Mouse (Mus musculus): Measurements from ENCODE around the gene Tmcc2. TPM values are rescaled to one million over a fixed set of nuclear protein-coding genes. Genes with fewer than 3 reads are reported as not detected.

Tmcc2 gene
- polyA plus RNA-seq, 1 experiment, result 6.0 TPM

GRCm38 (mm10) chr1:132374873-132375244, 16.2 kb downstream of the Tmcc2 start:
- Histone ChIP-seq H3K27me3 (replicated peaks; ENCODE audit: control insufficient read depth, insufficient read depth, low read length) (no peaks in the 10 kb centered on the region), H3K4me1 (ENCODE audit: control insufficient read depth, insufficient read depth, low read length) (peaks cover 29% of the 10 kb centered on the region), H3K4me3 (ENCODE audit: insufficient read depth, low read depth, low read length) (no peak overlapping the region), H3K36me3 (ENCODE audit: control insufficient read depth, insufficient read depth, low read length) (no peaks in the 10 kb centered on the region), H3K27ac (ENCODE audit: insufficient read depth, low read depth, low read length) (0 out of 2 replicates have a peak overlapping the region, but pooled peaks have one; percentile 11)
- TF ChIP-seq CTCF (conservative IDR thresholded peaks at IDR 0.05; ENCODE audit: insufficient read depth, insufficient read length, low read depth, low read length) (no peak), POLR2A (IDR thresholded peaks at IDR 0.05; ENCODE audit: low read depth, low read length) (no peak)
- WGBS, result 70% methylated on average over 3 of the region's 3 CpGs
- DNase-seq, result no peak

GRCm38 (mm10) chr1:132374140-132374872, 16.8 kb downstream of the Tmcc2 start:
- Histone ChIP-seq H3K4me1 (ENCODE audit: control insufficient read depth, insufficient read depth, low read length) (peaks cover 29% of the 10 kb centered on the region), H3K27me3 (replicated peaks; ENCODE audit: control insufficient read depth, insufficient read depth, low read length) (no peaks in the 10 kb centered on the region), H3K4me3 (ENCODE audit: insufficient read depth, low read depth, low read length) (no peak overlapping the region), H3K36me3 (ENCODE audit: control insufficient read depth, insufficient read depth, low read length) (no peaks in the 10 kb centered on the region), H3K27ac (ENCODE audit: insufficient read depth, low read depth, low read length) (no peak overlapping the region; the same call in 1 of the 2 replicates)
- WGBS, result 29% methylated on average over 5 of the region's 5 CpGs
- DNase-seq, result peak; percentile 91
- TF ChIP-seq CTCF (conservative IDR thresholded peaks at IDR 0.05; ENCODE audit: insufficient read depth, insufficient read length, low read depth, low read length) (no peak), POLR2A (IDR thresholded peaks at IDR 0.05; ENCODE audit: low read depth, low read length) (no peak)

GRCm38 (mm10) chr1:132372896-132373534, 18.1 kb downstream of the Tmcc2 start:
- Histone ChIP-seq H3K4me1 (ENCODE audit: control insufficient read depth, insufficient read depth, low read length) (peaks cover 29% of the 10 kb centered on the region), H3K27ac (ENCODE audit: insufficient read depth, low read depth, low read length) (no peak overlapping the region), H3K27me3 (replicated peaks; ENCODE audit: control insufficient read depth, insufficient read depth, low read length) (no peaks in the 10 kb centered on the region), H3K4me3 (ENCODE audit: insufficient read depth, low read depth, low read length) (no peak overlapping the region), H3K36me3 (ENCODE audit: control insufficient read depth, insufficient read depth, low read length) (no peaks in the 10 kb centered on the region)
- no peak for TF ChIP-seq POLR2A (IDR thresholded peaks at IDR 0.05; ENCODE audit: low read depth, low read length)
- TF ChIP-seq CTCF (conservative IDR thresholded peaks at IDR 0.05; ENCODE audit: insufficient read depth, insufficient read length, low read depth, low read length), result no peak
- peak; percentile 55 for DNase-seq
- 55% methylated on average over 6 of the region's 6 CpGs for WGBS

GRCm38 (mm10) chr1:132372354-132372753, 18.7 kb downstream of the Tmcc2 start:
- Histone ChIP-seq H3K4me3 (ENCODE audit: insufficient read depth, low read depth, low read length) (no peak overlapping the region), H3K36me3 (ENCODE audit: control insufficient read depth, insufficient read depth, low read length) (no peaks in the 10 kb centered on the region), H3K27me3 (replicated peaks; ENCODE audit: control insufficient read depth, insufficient read depth, low read length) (no peaks in the 10 kb centered on the region), H3K4me1 (ENCODE audit: control insufficient read depth, insufficient read depth, low read length) (peaks cover 29% of the 10 kb centered on the region), H3K27ac (ENCODE audit: insufficient read depth, low read depth, low read length) (no peak overlapping the region)
- no peak for DNase-seq
- WGBS, result 70% methylated on average over 5 of the region's 5 CpGs
- no peak for TF ChIP-seq POLR2A (IDR thresholded peaks at IDR 0.05; ENCODE audit: low read depth, low read length)

GRCm38 (mm10) chr1:132371298-132372081, 19.6 kb downstream of the Tmcc2 start:
- H3K4me1 ChIP-seq (ENCODE audit: control insufficient read depth, insufficient read depth, low read length), result peaks cover 29% of the 10 kb centered on the region
- H3K27me3 ChIP-seq (replicated peaks; ENCODE audit: control insufficient read depth, insufficient read depth, low read length), result no peaks in the 10 kb centered on the region
- no peak overlapping the region for H3K27ac ChIP-seq (ENCODE audit: insufficient read depth, low read depth, low read length)
- H3K36me3 ChIP-seq (ENCODE audit: control insufficient read depth, insufficient read depth, low read length), result no peaks in the 10 kb centered on the region
- H3K4me3 ChIP-seq (ENCODE audit: insufficient read depth, low read depth, low read length), result no peak overlapping the region
- TF ChIP-seq CTCF (conservative IDR thresholded peaks at IDR 0.05; ENCODE audit: insufficient read depth, insufficient read length, low read depth, low read length) (no peak), POLR2A (IDR thresholded peaks at IDR 0.05; ENCODE audit: low read depth, low read length) (no peak)
- DNase-seq, result peak; percentile 66
- 60% methylated on average over 8 of the region's 8 CpGs for WGBS

GRCm38 (mm10) chr1:132370681-132371173, 20.4 kb downstream of the Tmcc2 start:
- H3K36me3 ChIP-seq (ENCODE audit: control insufficient read depth, insufficient read depth, low read length), result no peaks in the 10 kb centered on the region
- H3K27me3 ChIP-seq (replicated peaks; ENCODE audit: control insufficient read depth, insufficient read depth, low read length), result no peaks in the 10 kb centered on the region
- WGBS, result 76% methylated on average over 9 of the region's 9 CpGs
- peaks cover 29% of the 10 kb centered on the region for H3K4me1 ChIP-seq (ENCODE audit: control insufficient read depth, insufficient read depth, low read length)
- no peak for TF ChIP-seq POLR2A (IDR thresholded peaks at IDR 0.05; ENCODE audit: low read depth, low read length)
- no peak for TF ChIP-seq CTCF (conservative IDR thresholded peaks at IDR 0.05; ENCODE audit: insufficient read depth, insufficient read length, low read depth, low read length)
- H3K27ac ChIP-seq (ENCODE audit: insufficient read depth, low read depth, low read length), result peak overlapping the region; percentile 60
- H3K4me3 ChIP-seq (ENCODE audit: insufficient read depth, low read depth, low read length), result no peak overlapping the region
- no peak for DNase-seq

All from kidney, adult 2 months (tissue).